Mouse (Mus musculus) CH12.LX (cell line): ENCODE data around the gene Sit1. TPM values are rescaled to one million over a fixed set of nuclear protein-coding genes. Genes with fewer than 3 reads are reported as not detected.

Experiments
- DNase-seq: peaks from one replicate; pipeline ENCODE4 v3.0.0-alpha.2; 2013; ENCODE audit errors: extremely low read depth
- H3K27ac ChIP-seq: 2 replicates; pipeline ENCODE4 v1.5.1; 2012; ENCODE audit warnings: low read depth, mild to moderate bottlenecking, control low read depth, moderate library complexity; ENCODE audit not compliant: insufficient read depth
- H3K27me3 ChIP-seq: replicated peaks from 2 replicates; pipeline ENCODE3; 2012; ENCODE audit warnings: inconsistent platforms
- H3K36me3 ChIP-seq, 2 experiments: replicated peaks in 1 of 2; 2 replicates each; pipeline versions ENCODE3 to v1.6.1; 2012; ENCODE audit warnings: inconsistent platforms in 1 of 2, low read length in 1 of 2, mild to moderate bottlenecking in 1 of 2, mixed read lengths in 1 of 2, moderate library complexity in 1 of 2; ENCODE audit not compliant: control insufficient read depth in 1 of 2, insufficient read depth in 1 of 2
- H3K4me1 ChIP-seq, 2 experiments: 2 replicates each; pipeline ENCODE4 v1.6.1; 2012; ENCODE audit warnings: inconsistent platforms in 1 of 2, moderate library complexity in 1 of 2; ENCODE audit not compliant: insufficient read depth in 2 of 2, control insufficient read depth in 1 of 2
- H3K4me2 ChIP-seq: 2 replicates; pipeline ENCODE4 v1.6.1; 2012; ENCODE audit warnings: low read depth, mild to moderate bottlenecking, control low read depth; ENCODE audit not compliant: poor library complexity, insufficient read depth, severe bottlenecking
- H3K4me3 ChIP-seq, 3 experiments: fragments of 150-350 bp in 1 of 3; sonication (generic) in 1 of 3; replicated peaks in 1 of 3; 2 replicates each; pipeline versions ENCODE3 to v1.5.1; 2011 to 2012; ENCODE audit warnings: low read depth in 2 of 3, low read length in 2 of 3, mild to moderate bottlenecking in 2 of 3, moderate library complexity in 2 of 3, control low read depth in 1 of 3, improper control_type of control experiment in 1 of 3, inconsistent platforms in 1 of 3, mixed read lengths in 1 of 3; ENCODE audit not compliant: poor library complexity in 1 of 3
- H3K79me2 ChIP-seq: replicated peaks from 2 replicates; pipeline ENCODE4 v1.6.1; 2012; ENCODE audit warnings: mild to moderate bottlenecking, moderate library complexity; ENCODE audit not compliant: control insufficient read depth, poor library complexity, insufficient read depth, severe bottlenecking; ENCODE audit errors: extremely low read depth
- H3K9ac ChIP-seq: 2 replicates; pipeline ENCODE4 v1.6.1; 2012; ENCODE audit warnings: low read depth, mild to moderate bottlenecking, control low read depth, moderate library complexity; ENCODE audit not compliant: insufficient read depth
- H3K9me3 ChIP-seq: replicated peaks from 2 replicates; pipeline ENCODE3; 2012; ENCODE audit warnings: low read length, inconsistent platforms, mixed read lengths
- BHLHE40 ChIP-seq: IDR thresholded peaks from 2 replicates; pipeline ENCODE4 v1.6.1; 2011; ENCODE audit warnings: mild to moderate bottlenecking, low read depth, low read length, improper control_type of control experiment
- CHD2 ChIP-seq: IDR thresholded peaks from 2 replicates; pipeline ENCODE4 v1.6.1; 2011; ENCODE audit warnings: low read length, improper control_type of control experiment
- CTCF ChIP-seq, 2 experiments: IDR thresholded peaks in 1 of 2; conservative IDR thresholded peaks in 1 of 2; 2 replicates each; pipeline ENCODE4 v1.5.1; 2011 to 2012; ENCODE audit warnings: low read depth in 2 of 2, low read length in 2 of 2, improper control_type of control experiment in 1 of 2, inconsistent platforms in 1 of 2, mild to moderate bottlenecking in 1 of 2, moderate library complexity in 1 of 2
- E2F4 ChIP-seq: IDR thresholded peaks from 2 replicates; pipeline ENCODE4 v1.6.1; 2011; ENCODE audit warnings: low read depth, low read length, improper control_type of control experiment; ENCODE audit not compliant: insufficient replicate concordance
- IRF4 ChIP-seq: IDR thresholded peaks from 2 replicates; pipeline ENCODE4 v1.6.1; 2014; ENCODE audit warnings: low read depth, mild to moderate bottlenecking, inconsistent platforms, low read length, improper control_type of control experiment
- MAFK ChIP-seq: IDR thresholded peaks from 2 replicates; pipeline ENCODE4 v1.6.1; 2011; ENCODE audit warnings: low read length, improper control_type of control experiment; ENCODE audit not compliant: insufficient replicate concordance
- MAX ChIP-seq: IDR thresholded peaks from 2 replicates; pipeline ENCODE4 v1.6.1; 2011; ENCODE audit warnings: low read length, improper control_type of control experiment
- MEF2A ChIP-seq: IDR thresholded peaks from 2 replicates; pipeline ENCODE4 v1.6.1; 2014; ENCODE audit warnings: low read depth, mild to moderate bottlenecking, inconsistent platforms, low read length, improper control_type of control experiment, borderline replicate concordance
- MYC ChIP-seq: IDR thresholded peaks from 2 replicates; pipeline ENCODE4 v1.6.1; 2011; ENCODE audit warnings: low read depth, mild to moderate bottlenecking, improper control_type of control experiment, low read length
- POLR2A ChIP-seq: IDR thresholded peaks from 2 replicates; pipeline ENCODE4 v1.6.1; 2011; ENCODE audit warnings: low read depth, mild to moderate bottlenecking, improper control_type of control experiment, low read length
- SIN3A ChIP-seq: IDR thresholded peaks from 2 replicates; pipeline ENCODE4 v1.6.1; 2012; ENCODE audit warnings: low read length, improper control_type of control experiment, inconsistent platforms
- SMC3 ChIP-seq: IDR thresholded peaks from 2 replicates; pipeline ENCODE4 v1.6.1; 2011; ENCODE audit warnings: low read depth, low read length, improper control_type of control experiment
- UBTF ChIP-seq: IDR thresholded peaks from 2 replicates; pipeline ENCODE4 v1.6.1; 2012; ENCODE audit warnings: low read depth, mild to moderate bottlenecking, inconsistent platforms, low read length, improper control_type of control experiment, moderate library complexity
- ZKSCAN1 ChIP-seq: IDR thresholded peaks from 2 replicates; pipeline ENCODE4 v1.6.1; 2012; ENCODE audit warnings: low read depth, inconsistent platforms, low read length, improper control_type of control experiment, borderline replicate concordance
- ZMIZ1 ChIP-seq: IDR thresholded peaks from 2 replicates; pipeline ENCODE4 v1.6.1; 2012; ENCODE audit warnings: low read depth, mild to moderate bottlenecking, inconsistent platforms, low read length, improper control_type of control experiment
- dilution Hi-C: fragments of 300-500 bp; cut with MboI; formaldehyde crosslinking; loops from 2 replicates; pipeline ENCODE4 v1.14.3; 2020; ENCODE audit warnings: low sequenced_read_pairs; ENCODE audit not compliant: extremely low pct_unique_long_range_greater_than_20kb, extremely low pct_ligation_motif_present
- in situ Hi-C: fragments of 300-500 bp; cut with MboI; formaldehyde crosslinking; loops from 3 replicates; pipeline ENCODE4 v1.14.3; 2019; ENCODE audit warnings: low sequenced_read_pairs, low pct_ligation_motif_present, low pct_unique_long_range_greater_than_20kb, mixed read lengths
- polyA plus RNA-seq: library from polyadenylated mRNA; unstranded; fragments of >175 nt; gene quantifications from 2 replicates; pipeline ENCODE4 v1.2.1, GENCODE M21; 2012; ENCODE audit warnings: low read depth; ENCODE audit not compliant: insufficient read length
- total RNA-seq, 2 experiments: library from RNA; depleted of rRNA; stranded (reverse); fragments of 300-350 nt in 1 of 2; fragments of >200 nt in 1 of 2; gene quantifications; 2 replicates each; pipeline ENCODE4 v1.2.3; 2012 to 2014

Sit1 gene
- total and polyA plus RNA-seq, 3 experiments = 2.8 to 10.5 (median 10.1) TPM

GRCm38 (mm10) chr4:43503506-43503905 lies 20.0 kb upstream of the Sit1 start:
- dilution Hi-C loops = no loop called here
- Histone ChIP-seq H3K4me1 (peaks cover 0 to 13% of the 10 kb centered on the region in 2 experiments; a peak in 2 of 4 replicates), H3K27ac (no peak overlapping the region), H3K79me2 (no peaks in the 10 kb centered on the region), H3K9ac (no peak overlapping the region), H3K4me3 (no peak overlapping the region), H3K9me3 (no peaks in the 10 kb centered on the region), H3K36me3 (no peaks in the 10 kb centered on the region), H3K4me2 (no peak overlapping the region), H3K27me3 (peaks cover 86% of the 10 kb centered on the region)
- DNase-seq = no peak
- in situ Hi-C loops = no loop called here
- no peak for TF ChIP-seq CTCF (conservative IDR thresholded peaks at IDR 0.05 in 1 of 2, IDR thresholded peaks at IDR 0.05 in 1 of 2; ENCODE audit: low read depth in 2 of 2, low read length in 2 of 2)

- peaks cover 0 to 13% of the 10 kb centered on the region in 2 experiments; a peak in 2 of 4 replicates for H3K4me1 ChIP-seq
- no peak overlapping the region for H3K4me3 ChIP-seq
- no peaks in the 10 kb centered on the region for H3K79me2 ChIP-seq
- no peak overlapping the region for H3K9ac ChIP-seq
- no peak overlapping the region for H3K4me2 ChIP-seq
- in situ Hi-C loops = no loop called here
- H3K36me3 ChIP-seq = no peaks in the 10 kb centered on the region
- no peak for TF ChIP-seq ZMIZ1
- no peak for TF ChIP-seq SMC3
- no peak for TF ChIP-seq MAFK
- TF ChIP-seq CTCF (conservative IDR thresholded peaks at IDR 0.05 in 1 of 2, IDR thresholded peaks at IDR 0.05 in 1 of 2; ENCODE audit: low read depth in 2 of 2, low read length in 2 of 2) = no peak
- no peak for TF ChIP-seq MYC
- no peak for TF ChIP-seq BHLHE40
- no peak for TF ChIP-seq POLR2A
- TF ChIP-seq MAX = no peak
- TF ChIP-seq IRF4 = no peak
- TF ChIP-seq MEF2A = no peak
- no peak for TF ChIP-seq E2F4
- TF ChIP-seq ZKSCAN1 = no peak
- TF ChIP-seq CHD2 = no peak
- no peak for TF ChIP-seq UBTF
- no peak for TF ChIP-seq SIN3A
- dilution Hi-C loops = no loop called here
- no peak overlapping the region for H3K27ac ChIP-seq
- peaks cover 83% of the 10 kb centered on the region for H3K27me3 ChIP-seq
- no peak for DNase-seq
- H3K9me3 ChIP-seq = no peaks in the 10 kb centered on the region
Observed at GRCm38 (mm10) chr4:43503041-43503440, 19.5 kb upstream of the Sit1 start.
